Mouse (Mus musculus): ENCODE measurements at regions not wholly inside any gene's neighbourhood (a gene's known extent, or its start where the extent isn't known, plus 50 kb on each side); places are given as distances from the start of the nearest gene placed in this dataset.
A peak's percentile ranks its signal among the peaks of the same experiment; 100 is the strongest.
"Not testable (repeated sequence)": the region's sequence is repeated elsewhere in the genome, so short reads cannot be mapped to it uniquely, and the experiment has no call there.

DNA sequence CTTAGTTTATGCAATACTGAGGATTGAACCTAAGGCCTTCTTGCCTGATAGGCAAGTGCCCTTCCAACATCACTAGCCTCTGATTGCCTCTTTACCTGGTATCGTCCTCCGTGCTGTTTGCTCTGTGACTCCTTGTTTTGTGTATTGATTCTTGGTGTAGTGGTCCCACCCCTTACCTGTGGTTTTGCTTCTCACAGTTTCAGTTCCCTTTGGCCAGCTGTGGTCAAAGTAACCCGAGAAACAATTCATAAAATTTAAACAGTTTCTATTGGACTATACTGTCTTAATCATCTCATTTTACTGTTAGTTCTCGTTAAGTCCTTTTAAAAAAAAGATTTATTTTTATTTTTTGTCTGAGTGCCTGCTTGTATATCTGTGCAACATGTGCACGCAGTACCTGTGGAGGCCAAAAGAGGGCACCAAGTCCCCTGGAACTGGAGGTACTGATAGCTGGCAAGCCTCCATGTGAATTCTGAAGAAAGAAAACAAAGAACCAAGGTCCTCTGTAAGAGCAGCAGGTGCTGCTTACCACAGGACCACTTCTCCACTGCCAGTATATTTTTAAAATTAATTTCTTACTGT is 84.5 kb upstream of the C9orf72 start:
- WGBS = 70% methylated on average over 5 of the region's 5 CpGs
- H3K27ac ChIP-seq (ENCODE audit: low read depth, low read length) = no peak overlapping the region
- no peaks in the 10 kb centered on the region for H3K36me3 ChIP-seq (ENCODE audit: control insufficient read depth, insufficient read depth, low read length)
- peak; percentile 44; the same call in 1 of the 2 replicates for ATAC-seq (ENCODE audit: low FRiP score)
- DNase-seq (ENCODE audit: low spot score, missing footprints) = peak; percentile 89
- no peaks in the 10 kb centered on the region for H3K9me3 ChIP-seq (ENCODE audit: control insufficient read depth, low read length)
- H3K27me3 ChIP-seq (ENCODE audit: control insufficient read depth, insufficient read depth, low read length) = no peaks in the 10 kb centered on the region
- no peaks in the 10 kb centered on the region for H3K4me1 ChIP-seq (ENCODE audit: control insufficient read depth, insufficient read depth, low read length)
- no peak overlapping the region for H3K9ac ChIP-seq (ENCODE audit: low read length)
- H3K4me2 ChIP-seq = no peak overlapping the region
- H3K4me3 ChIP-seq (ENCODE audit: low read depth, low read length) = no peak overlapping the region

GRCm38 (mm10) chr4:35308221-35308620 is 82.2 kb upstream of the C9orf72 start:
- Histone ChIP-seq H3K9ac (ENCODE audit: low read length) (no peak overlapping the region), H3K4me3 (ENCODE audit: low read depth, low read length) (no peak overlapping the region), H3K4me1 (ENCODE audit: control insufficient read depth, insufficient read depth, low read length) (no peaks in the 10 kb centered on the region), H3K9me3 (ENCODE audit: control insufficient read depth, low read length) (no peaks in the 10 kb centered on the region), H3K36me3 (ENCODE audit: control insufficient read depth, insufficient read depth, low read length) (no peaks in the 10 kb centered on the region), H3K27ac (ENCODE audit: low read depth, low read length) (no peak overlapping the region), H3K27me3 (ENCODE audit: control insufficient read depth, insufficient read depth, low read length) (no peaks in the 10 kb centered on the region), H3K4me2 (no peak overlapping the region)
- WGBS = 62% methylated on average over 5 of the region's 5 CpGs
- no peak for DNase-seq (ENCODE audit: low spot score, missing footprints)
- ATAC-seq (ENCODE audit: low FRiP score) = no peak

GRCm38 (mm10) chr4:35305210-35305609 is 79.2 kb upstream of the C9orf72 start:
- 71% methylated on average over 1 of the region's 1 CpGs for WGBS
- no peak for DNase-seq (ENCODE audit: low spot score, missing footprints)
- ATAC-seq (ENCODE audit: low FRiP score) = no peak
- H3K27ac ChIP-seq (ENCODE audit: low read depth, low read length) = no peak overlapping the region
- H3K9ac ChIP-seq (ENCODE audit: low read length) = no peak overlapping the region
- H3K36me3 ChIP-seq (ENCODE audit: control insufficient read depth, insufficient read depth, low read length) = no peaks in the 10 kb centered on the region
- H3K4me3 ChIP-seq (ENCODE audit: low read depth, low read length) = no peak overlapping the region
- no peak overlapping the region for H3K4me2 ChIP-seq
- H3K27me3 ChIP-seq (ENCODE audit: control insufficient read depth, insufficient read depth, low read length) = no peaks in the 10 kb centered on the region
- H3K9me3 ChIP-seq (ENCODE audit: control insufficient read depth, low read length) = no peaks in the 10 kb centered on the region
- H3K4me1 ChIP-seq (ENCODE audit: control insufficient read depth, insufficient read depth, low read length) = no peaks in the 10 kb centered on the region

- no peaks in the 10 kb centered on the region for H3K4me1 ChIP-seq (ENCODE audit: control insufficient read depth, insufficient read depth, low read length)
- H3K36me3 ChIP-seq (ENCODE audit: control insufficient read depth, insufficient read depth, low read length) = no peaks in the 10 kb centered on the region
- H3K9me3 ChIP-seq (ENCODE audit: control insufficient read depth, low read length) = no peaks in the 10 kb centered on the region
- H3K9ac ChIP-seq (ENCODE audit: low read length) = no peak overlapping the region
- DNase-seq (ENCODE audit: low spot score, missing footprints) (no peak), ATAC-seq (ENCODE audit: low FRiP score) (no peak)
- no peak overlapping the region for H3K27ac ChIP-seq (ENCODE audit: low read depth, low read length)
- no peak overlapping the region for H3K4me2 ChIP-seq
- no peaks in the 10 kb centered on the region for H3K27me3 ChIP-seq (ENCODE audit: control insufficient read depth, insufficient read depth, low read length)
- H3K4me3 ChIP-seq (ENCODE audit: low read depth, low read length) = no peak overlapping the region
- 83% methylated on average over 2 of the region's 2 CpGs for WGBS
Observed at GRCm38 (mm10) chr4:35300848-35301247, 74.9 kb upstream of the C9orf72 start.

GRCm38 (mm10) chr4:35300374-35300773 is 74.4 kb upstream of the C9orf72 start:
- not testable (repeated sequence) for H3K9me3 ChIP-seq (ENCODE audit: control insufficient read depth, low read length); ATAC-seq (ENCODE audit: low FRiP score); H3K4me3 ChIP-seq (ENCODE audit: low read depth, low read length); H3K4me1 ChIP-seq (ENCODE audit: control insufficient read depth, insufficient read depth, low read length); DNase-seq (ENCODE audit: low spot score, missing footprints); H3K9ac ChIP-seq (ENCODE audit: low read length); H3K27ac ChIP-seq (ENCODE audit: low read depth, low read length); H3K36me3 ChIP-seq (ENCODE audit: control insufficient read depth, insufficient read depth, low read length); H3K4me2 ChIP-seq; H3K27me3 ChIP-seq (ENCODE audit: control insufficient read depth, insufficient read depth, low read length)
- 75% methylated on average over 4 of the region's 4 CpGs for WGBS

GRCm38 (mm10) chr4:35284611-35285010 is 58.6 kb upstream of the C9orf72 start:
- Histone ChIP-seq H3K9me3 (ENCODE audit: control insufficient read depth, low read length) (no peaks in the 10 kb centered on the region), H3K27ac (ENCODE audit: low read depth, low read length) (no peak overlapping the region), H3K9ac (ENCODE audit: low read length) (no peak overlapping the region), H3K36me3 (ENCODE audit: control insufficient read depth, insufficient read depth, low read length) (no peaks in the 10 kb centered on the region), H3K4me3 (ENCODE audit: low read depth, low read length) (no peak overlapping the region), H3K27me3 (ENCODE audit: control insufficient read depth, insufficient read depth, low read length) (no peaks in the 10 kb centered on the region), H3K4me2 (no peak overlapping the region), H3K4me1 (ENCODE audit: control insufficient read depth, insufficient read depth, low read length) (no peaks in the 10 kb centered on the region)
- ATAC-seq (ENCODE audit: low FRiP score) = no peak
- no peak for DNase-seq (ENCODE audit: low spot score, missing footprints)

Data from midbrain, embryonic 11.5 days (tissue).